Mouse (Mus musculus): Measurements from ENCODE around the gene Tmcc3. TPM values are rescaled to one million over a fixed set of nuclear protein-coding genes. Genes with fewer than 3 reads are reported as not detected.

The Tmcc3 gene
- polyA plus RNA-seq, 1 experiment, result 22.1 TPM

DNA sequence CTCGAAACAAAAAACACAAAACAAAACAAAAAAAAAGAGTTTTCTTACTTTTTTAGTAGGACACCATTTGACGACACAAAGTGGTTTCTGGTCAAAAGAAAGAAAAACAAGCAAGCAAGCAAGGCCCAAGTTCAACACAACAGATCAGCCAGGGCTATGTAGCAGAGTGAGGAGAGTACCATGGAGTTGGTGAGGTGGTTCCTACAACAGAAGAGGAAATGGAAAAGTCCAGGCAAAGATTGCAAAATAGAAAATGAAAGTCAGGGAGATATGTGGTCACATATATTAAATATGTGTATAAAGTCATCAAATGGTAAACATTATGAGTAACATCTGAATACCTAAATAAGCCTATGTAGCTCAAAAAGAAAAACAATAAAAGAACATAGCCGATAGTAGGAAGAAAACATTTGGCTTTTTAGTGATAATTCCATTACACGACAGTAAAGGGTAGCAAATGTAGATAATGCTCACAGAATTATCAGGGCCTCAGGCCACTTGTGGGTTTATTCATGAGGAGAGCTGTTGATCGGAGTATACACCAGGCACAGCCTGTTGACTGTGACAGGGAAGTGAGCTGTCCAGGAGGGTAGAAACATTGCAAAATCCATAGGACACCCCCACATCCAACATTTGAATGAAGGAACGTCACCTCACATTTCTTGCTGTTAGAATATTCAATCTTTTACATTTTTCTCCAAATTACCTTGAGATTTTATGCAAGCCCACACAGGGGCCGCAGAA, 33.9 kb downstream of the Tmcc3 start:
- Histone ChIP-seq H3K4me1 (ENCODE audit: control insufficient read depth, insufficient read depth, low read length) (peaks cover 11% of the 10 kb centered on the region), H3K27ac (ENCODE audit: insufficient read depth, low read depth, low read length) (no peak overlapping the region), H3K4me3 (ENCODE audit: insufficient read depth, low read length) (no peak overlapping the region)
- TF ChIP-seq POLR2A (IDR thresholded peaks at IDR 0.05; ENCODE audit: borderline replicate concordance, low read depth, low read length) (no peak), CTCF (IDR thresholded peaks at IDR 0.05; ENCODE audit: low read depth, low read length) (no peak)

DNA sequence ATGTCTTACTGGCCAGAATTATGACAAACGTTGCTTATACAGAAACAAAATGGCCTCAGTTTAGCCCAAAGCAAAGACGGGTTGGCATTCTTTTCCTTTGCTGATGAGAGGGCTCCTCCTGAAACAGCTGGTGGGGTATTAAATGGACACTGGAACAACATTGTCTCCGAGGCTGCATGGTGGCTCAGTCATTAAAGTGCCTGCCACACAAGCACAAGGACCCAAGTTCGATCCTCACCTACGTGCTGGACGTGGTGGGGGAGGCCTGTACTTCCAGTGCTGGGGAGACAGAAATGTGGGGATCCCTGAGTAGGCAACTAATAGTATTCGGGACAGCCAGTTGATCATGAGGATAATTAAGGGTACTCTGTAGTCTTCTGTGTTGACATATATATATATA, 34.8 kb downstream of the Tmcc3 start:
- Histone ChIP-seq H3K4me3 (ENCODE audit: insufficient read depth, low read length) (no peak overlapping the region), H3K4me1 (ENCODE audit: control insufficient read depth, insufficient read depth, low read length) (peaks cover 11% of the 10 kb centered on the region), H3K27ac (ENCODE audit: insufficient read depth, low read depth, low read length) (no peak overlapping the region)
- TF ChIP-seq POLR2A (IDR thresholded peaks at IDR 0.05; ENCODE audit: borderline replicate concordance, low read depth, low read length), result no peak
- TF ChIP-seq CTCF (IDR thresholded peaks at IDR 0.05; ENCODE audit: low read depth, low read length), result no peak

- Histone ChIP-seq H3K4me1 (ENCODE audit: control insufficient read depth, insufficient read depth, low read length) (peaks cover 11% of the 10 kb centered on the region), H3K4me3 (ENCODE audit: insufficient read depth, low read length) (no peak overlapping the region), H3K27ac (ENCODE audit: insufficient read depth, low read depth, low read length) (no peak overlapping the region)
- no peak for TF ChIP-seq POLR2A (IDR thresholded peaks at IDR 0.05; ENCODE audit: borderline replicate concordance, low read depth, low read length)
Observed at GRCm38 (mm10) chr10:94347296-94347695, 35.5 kb downstream of the Tmcc3 start.

DNA sequence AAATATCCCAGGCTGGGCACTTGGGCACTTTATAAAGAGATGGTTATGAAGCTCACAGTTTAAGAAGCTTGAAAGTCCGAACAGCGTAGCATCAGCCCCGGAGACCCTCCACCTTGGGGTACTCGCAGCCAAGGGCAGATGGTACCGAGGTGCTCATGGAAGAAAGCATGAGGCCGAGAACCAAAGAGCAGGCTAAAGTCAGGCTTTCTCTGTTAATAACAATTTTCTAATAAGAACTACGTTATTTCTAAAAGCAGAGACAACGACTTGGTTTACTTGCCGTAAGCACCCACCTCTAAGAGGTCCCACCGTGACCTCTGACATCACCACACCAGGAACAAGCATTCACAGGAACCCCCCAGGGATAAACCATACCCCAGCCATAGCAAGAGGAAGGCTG, 36.2 kb downstream of the Tmcc3 start:
- TF ChIP-seq POLR2A (IDR thresholded peaks at IDR 0.05; ENCODE audit: borderline replicate concordance, low read depth, low read length), result no peak
- TF ChIP-seq CTCF (IDR thresholded peaks at IDR 0.05; ENCODE audit: low read depth, low read length), result no peak
- Histone ChIP-seq H3K27ac (ENCODE audit: insufficient read depth, low read depth, low read length) (no peak overlapping the region), H3K4me3 (ENCODE audit: insufficient read depth, low read length) (no peak overlapping the region), H3K4me1 (ENCODE audit: control insufficient read depth, insufficient read depth, low read length) (peaks cover 11% of the 10 kb centered on the region)

- H3K27ac ChIP-seq (ENCODE audit: insufficient read depth, low read depth, low read length), result no peak overlapping the region
- H3K4me3 ChIP-seq (ENCODE audit: insufficient read depth, low read length), result no peak overlapping the region
- peaks cover 20% of the 10 kb centered on the region for H3K4me1 ChIP-seq (ENCODE audit: control insufficient read depth, insufficient read depth, low read length)
- no peak for TF ChIP-seq POLR2A (IDR thresholded peaks at IDR 0.05; ENCODE audit: borderline replicate concordance, low read depth, low read length)
- no peak for TF ChIP-seq CTCF (IDR thresholded peaks at IDR 0.05; ENCODE audit: low read depth, low read length)
Observed at GRCm38 (mm10) chr10:94350207-94350606, 38.5 kb downstream of the Tmcc3 start.

DNA sequence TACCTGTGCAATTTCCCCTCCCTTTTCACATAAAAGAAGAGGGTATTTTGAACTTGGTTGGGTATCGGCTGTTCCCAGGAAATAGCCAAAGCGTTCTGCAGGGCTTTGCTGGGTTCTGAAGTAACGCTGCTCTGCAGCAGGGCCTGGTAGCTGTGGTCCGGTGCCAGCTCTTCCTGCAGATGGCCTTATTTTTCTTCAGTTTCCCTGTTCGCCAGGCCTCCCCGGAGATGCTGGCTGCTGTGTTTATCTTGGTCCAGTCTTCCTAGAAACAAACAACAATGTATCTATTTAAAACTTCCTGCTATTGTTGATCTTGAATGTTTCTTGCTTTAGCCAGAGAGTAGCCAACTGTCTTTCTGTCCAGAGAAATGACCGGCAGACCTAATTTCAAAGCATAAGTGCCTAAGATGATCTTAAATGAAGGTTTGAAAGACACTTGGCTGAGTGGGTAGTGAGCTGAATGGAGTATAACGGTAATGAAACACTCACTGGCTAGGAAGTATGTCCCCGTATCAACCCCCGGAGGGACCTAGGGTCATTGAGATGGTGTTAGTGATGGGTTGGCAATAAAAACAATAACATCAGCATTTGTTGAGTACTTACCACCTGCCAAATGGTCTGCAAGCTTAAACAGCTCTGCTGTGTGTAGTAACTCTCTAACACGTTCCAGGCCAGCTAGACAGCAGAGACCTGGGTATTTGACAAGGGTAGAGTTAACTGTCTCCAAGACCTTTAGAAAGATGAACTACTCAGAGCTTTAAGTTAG, 39.3 kb downstream of the Tmcc3 start:
- no peak overlapping the region for H3K27ac ChIP-seq (ENCODE audit: insufficient read depth, low read depth, low read length)
- TF ChIP-seq CTCF (IDR thresholded peaks at IDR 0.05; ENCODE audit: low read depth, low read length) (no peak), POLR2A (IDR thresholded peaks at IDR 0.05; ENCODE audit: borderline replicate concordance, low read depth, low read length) (no peak)
- no peak overlapping the region for H3K4me3 ChIP-seq (ENCODE audit: insufficient read depth, low read length)
- peaks cover 22% of the 10 kb centered on the region for H3K4me1 ChIP-seq (ENCODE audit: control insufficient read depth, insufficient read depth, low read length)

DNA sequence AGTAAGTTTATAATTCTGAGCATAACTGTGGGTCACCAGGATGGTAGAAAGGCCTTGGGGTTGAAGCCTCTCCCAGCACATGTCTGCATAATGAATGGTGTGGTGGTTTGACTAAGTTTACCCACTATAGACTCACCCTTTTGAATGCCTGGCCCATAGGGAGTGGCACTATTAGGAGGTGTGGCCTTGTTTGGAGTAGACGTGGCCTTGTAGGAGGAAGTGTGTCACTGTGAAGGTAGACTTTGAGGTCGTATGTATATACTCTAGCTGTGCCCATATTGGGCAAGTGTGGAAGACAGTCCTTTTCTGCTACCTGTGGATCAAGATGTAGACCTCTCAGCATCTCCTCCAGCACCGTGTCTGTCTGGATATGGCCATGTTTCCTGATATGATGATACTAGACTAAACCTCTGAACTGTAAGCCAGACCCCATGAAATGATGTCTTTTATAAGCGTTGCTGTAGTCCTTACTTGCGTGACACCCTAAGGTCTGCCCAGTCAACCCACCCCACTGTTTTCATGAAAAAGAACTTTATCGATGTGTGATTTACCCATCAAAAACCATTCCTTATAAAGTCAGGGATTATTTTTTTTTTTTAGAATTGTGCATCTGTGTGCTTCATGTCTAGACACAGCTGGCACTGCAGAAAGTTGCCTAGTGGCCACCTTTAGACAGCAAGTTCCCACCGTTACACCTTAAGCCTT, 40.6 kb downstream of the Tmcc3 start:
- peaks cover 25% of the 10 kb centered on the region for H3K4me1 ChIP-seq (ENCODE audit: control insufficient read depth, insufficient read depth, low read length)
- H3K27ac ChIP-seq (ENCODE audit: insufficient read depth, low read depth, low read length), result no peak overlapping the region
- TF ChIP-seq CTCF (IDR thresholded peaks at IDR 0.05; ENCODE audit: low read depth, low read length) (no peak), POLR2A (IDR thresholded peaks at IDR 0.05; ENCODE audit: borderline replicate concordance, low read depth, low read length) (no peak)
- H3K4me3 ChIP-seq (ENCODE audit: insufficient read depth, low read length), result no peak overlapping the region

DNA sequence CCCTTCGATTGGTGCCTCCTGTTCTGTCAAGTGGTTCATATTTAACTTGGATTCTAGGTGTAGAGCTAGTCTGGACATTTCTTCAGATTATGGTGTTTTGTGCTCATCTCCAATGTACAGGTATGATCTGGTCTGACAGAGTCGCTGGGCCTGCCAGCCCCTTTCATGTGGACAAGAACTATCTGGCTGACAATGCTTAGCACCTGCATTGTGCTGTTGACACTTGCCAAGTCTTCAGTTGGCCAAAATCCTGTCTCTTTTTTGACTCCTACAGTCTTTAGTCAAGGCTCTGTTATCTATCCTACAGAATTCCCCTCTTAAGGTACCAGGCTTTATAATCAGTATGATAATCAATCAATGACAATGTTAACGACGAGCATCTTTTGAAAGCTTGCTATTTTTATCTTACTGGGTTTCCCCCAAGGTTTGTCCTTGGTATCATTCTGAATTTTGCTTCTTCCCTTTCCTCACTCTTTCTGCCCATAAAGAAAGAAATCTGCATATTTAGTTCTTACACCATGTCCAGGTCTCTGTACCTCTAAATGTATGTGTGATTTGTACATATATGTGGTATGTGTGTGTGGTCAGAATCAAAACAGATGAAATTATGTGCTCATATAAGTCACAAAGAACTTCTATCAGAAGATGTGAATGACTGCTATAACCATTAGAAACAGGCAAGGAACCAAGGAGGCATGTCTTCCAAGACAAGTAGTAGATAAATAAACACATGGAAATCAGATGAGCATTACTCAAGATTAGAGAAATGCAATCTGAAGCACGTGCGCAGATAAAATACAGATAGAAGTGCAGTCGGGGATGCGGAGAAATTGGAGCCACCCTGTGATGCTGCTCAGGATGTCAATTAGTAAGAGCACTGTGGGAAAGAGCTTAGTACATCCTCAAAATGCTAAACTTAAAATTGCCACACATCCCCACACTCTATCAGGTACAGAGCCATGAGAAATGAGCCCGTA, 41.4 kb downstream of the Tmcc3 start:
- H3K27ac ChIP-seq (ENCODE audit: insufficient read depth, low read depth, low read length), result no peak overlapping the region
- no peak for TF ChIP-seq POLR2A (IDR thresholded peaks at IDR 0.05; ENCODE audit: borderline replicate concordance, low read depth, low read length)
- no peak for TF ChIP-seq CTCF (IDR thresholded peaks at IDR 0.05; ENCODE audit: low read depth, low read length)
- peaks cover 31% of the 10 kb centered on the region for H3K4me1 ChIP-seq (ENCODE audit: control insufficient read depth, insufficient read depth, low read length)
- H3K4me3 ChIP-seq (ENCODE audit: insufficient read depth, low read length), result no peak overlapping the region

GRCm38 (mm10) chr10:94354005-94354404, 42.3 kb downstream of the Tmcc3 start:
- Histone ChIP-seq H3K27ac (ENCODE audit: insufficient read depth, low read depth, low read length) (0 out of 2 replicates have a peak overlapping the region, but pooled peaks have one; percentile 4), H3K4me1 (ENCODE audit: control insufficient read depth, insufficient read depth, low read length) (peaks cover 33% of the 10 kb centered on the region), H3K4me3 (ENCODE audit: insufficient read depth, low read length) (no peak overlapping the region)
- TF ChIP-seq POLR2A (IDR thresholded peaks at IDR 0.05; ENCODE audit: borderline replicate concordance, low read depth, low read length) (no peak), CTCF (IDR thresholded peaks at IDR 0.05; ENCODE audit: low read depth, low read length) (no peak)

All from bone marrow macrophage, adult 2 months (primary cell).